In the genomic region with DNA sequence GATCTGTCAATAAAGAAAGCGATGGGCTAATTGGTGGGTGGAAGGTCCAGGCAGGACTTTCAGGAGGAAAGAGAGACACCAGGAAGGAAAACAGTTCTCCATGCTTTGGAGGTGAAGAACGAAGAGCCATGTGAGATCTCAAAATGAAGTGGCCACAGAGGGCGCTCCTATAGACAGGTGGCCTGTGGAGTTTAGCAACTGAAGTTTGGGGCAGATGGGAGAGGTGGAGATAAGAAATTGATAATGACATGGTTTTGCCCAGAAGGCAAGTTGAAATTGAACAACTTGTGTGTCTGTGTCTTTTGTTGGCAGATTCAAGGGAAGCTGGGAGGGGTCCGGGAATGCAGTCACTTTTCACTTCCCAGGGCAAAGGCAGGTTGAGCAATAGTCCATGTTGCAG, we compare ENCODE assay signal across 22 mouse cellular contexts.
A peak's percentile ranks its signal among the peaks of the same experiment; 100 is the strongest.
DNase-seq lines count a peak whose midpoint lies in the region; ATAC-seq and TF ChIP-seq lines count a peak whose summit lies in the region.
"Had no signal": no experiment of that assay in that cellular context is flagged by ENCODE, and none has a peak within 500 bp of the region (broad histone marks: within the 10 kb centered on the region; RNA-seq: fewer than 3 reads in every experiment).

No protein-coding gene starts in this region.

- peak; percentile 81 for TF ChIP-seq EP300 in liver, embryonic 14.5 days (IDR thresholded peaks at IDR 0.05; ENCODE audit: low read depth)
- no peak for TF ChIP-seq EP300 in lung, postnatal 0 days (IDR thresholded peaks at IDR 0.05)

- no peak overlapping the region for H3K4me2 ChIP-seq in liver, embryonic 14.5 days (ENCODE audit: low read depth)
- H3K4me2 ChIP-seq in lung, postnatal 0 days (replicated peaks; ENCODE audit: low read depth, low read length), result no peak overlapping the region
- H3K4me2 ChIP-seq: embryonic facial prominence, embryonic 13.5 days; heart, embryonic 11.5 days; hindbrain, embryonic 14.5 days had no signal

- H3K27me3 ChIP-seq in liver, embryonic 14.5 days (ENCODE audit: control insufficient read depth, insufficient read depth, low read length), result no peaks in the 10 kb centered on the region
- no peaks in the 10 kb centered on the region for H3K27me3 ChIP-seq in lung, postnatal 0 days (replicated peaks; ENCODE audit: insufficient read depth, low read length)
- H3K27me3 ChIP-seq: CH12.LX; embryonic facial prominence, embryonic 13.5 days had no signal

- TF ChIP-seq CTCF in liver, embryonic 14.5 days (IDR thresholded peaks at IDR 0.05; ENCODE audit: low read depth), result peak; percentile 61
- TF ChIP-seq CTCF in lung, postnatal 0 days (IDR thresholded peaks at IDR 0.05), result no peak

- no peaks in the 10 kb centered on the region for H3K36me3 ChIP-seq in liver, embryonic 14.5 days (replicated peaks; ENCODE audit: control insufficient read depth, insufficient read depth, low read depth)
- H3K36me3 ChIP-seq in lung, postnatal 0 days (ENCODE audit: insufficient read depth, low read length), result no peaks in the 10 kb centered on the region
- H3K36me3 ChIP-seq: embryonic facial prominence, embryonic 13.5 days; forebrain, embryonic 10.5 days; hindbrain, embryonic 10.5 days had no signal

- DNase-seq in c-Kit-positive CD71-positive TER-119-negative erythroid progenitor cells, embryonic 14.5 days (ENCODE audit: low read depth), result peak; percentile 54
- peak; percentile 72 for DNase-seq in liver
- DNase-seq in liver, embryonic 14.5 days (ENCODE audit: low read depth in 3 of 3, low spot score in 3 of 3), result peak; percentile 46 to 63 (median 48)
- DNase-seq in urinary bladder, postnatal 36 days (ENCODE audit: low spot score in 2 of 2), result no peak
- no peak for DNase-seq in heart, adult 11 months
- no peak for DNase-seq in lung, postnatal 0 days (ENCODE audit: low spot score)
- DNase-seq in retina, embryonic 14.5 days (ENCODE audit: low spot score), result no peak
- DNase-seq: adrenal gland, adult 2 months; adrenal gland, postnatal 25 days; cerebellum, adult 11-12 months; cerebellum, adult 9-10 months; cerebellum, postnatal 36 days; gastrocnemius, postnatal 10 days; heart, adult 2 months had no signal

- H3K4me3 ChIP-seq in liver, embryonic 14.5 days (ENCODE audit: insufficient read depth in 1 of 2, low read depth in 2 of 2, low read length in 2 of 2), result no peak overlapping the region
- no peak overlapping the region for H3K4me3 ChIP-seq in lung, postnatal 0 days (ENCODE audit: low read depth, low read length)
- H3K4me3 ChIP-seq: embryonic facial prominence, embryonic 13.5 days; forebrain, embryonic 10.5 days; heart, adult 2 months; hindbrain, embryonic 10.5 days had no signal

- H3K27ac ChIP-seq in liver, embryonic 14.5 days, result no peak overlapping the region
- no peak overlapping the region for H3K27ac ChIP-seq in lung, postnatal 0 days (ENCODE audit: low read length)
- H3K27ac ChIP-seq: embryonic facial prominence, embryonic 13.5 days; forebrain, embryonic 10.5 days; heart, adult 2 months; hindbrain, embryonic 10.5 days; hindbrain, embryonic 14.5 days had no signal

- ATAC-seq in liver, embryonic 14.5 days (ENCODE audit: insufficient read depth), result peak; percentile 76
- ATAC-seq in megakaryocyte progenitor cell, adult 5-6 weeks (replicated peaks; ENCODE audit: poor library complexity), result peak; percentile 61; the same call in 1 of the 2 replicates
- ATAC-seq in lung, postnatal 0 days, result no peak
- ATAC-seq: forebrain, embryonic 14.5 days had no signal

- H3K9me3 ChIP-seq in liver, embryonic 14.5 days (ENCODE audit: control insufficient read depth, low read length), result no peaks in the 10 kb centered on the region
- H3K9me3 ChIP-seq in lung, postnatal 0 days (ENCODE audit: low read length), result no peaks in the 10 kb centered on the region
- H3K9me3 ChIP-seq: embryonic facial prominence, embryonic 13.5 days; forebrain, embryonic 10.5 days; hindbrain, embryonic 10.5 days had no signal

- H3K4me1 ChIP-seq in liver, embryonic 14.5 days (replicated peaks; ENCODE audit: control insufficient read depth in 2 of 2, insufficient read depth in 2 of 2, low read length in 1 of 2), result peaks cover 4 to 5% of the 10 kb centered on the region in 2 experiments; a peak in 2 of 4 replicates
- no peaks in the 10 kb centered on the region for H3K4me1 ChIP-seq in lung, postnatal 0 days (ENCODE audit: insufficient read depth, low read depth, low read length)
- H3K4me1 ChIP-seq: embryonic facial prominence, embryonic 13.5 days; forebrain, embryonic 10.5 days; hindbrain, embryonic 10.5 days had no signal

- WGBS in liver, embryonic 14.5 days (ENCODE audit: insufficient replicate concordance), result 47% methylated on average over 4 of the region's 4 CpGs
- WGBS in lung, postnatal 0 days, result 89% methylated on average over 4 of the region's 4 CpGs

- H3K9ac ChIP-seq in liver, embryonic 14.5 days (replicated peaks), result no peak overlapping the region
- H3K9ac ChIP-seq in lung, postnatal 0 days (replicated peaks; ENCODE audit: low read depth), result no peak overlapping the region
- H3K9ac ChIP-seq: embryonic facial prominence, embryonic 13.5 days; hindbrain, embryonic 14.5 days had no signal

Comparison
In these comparisons a context has a peak if more than half of its experiments do, and no peak if none do; other contexts are left out.
1. DNase-seq: peak in c-Kit-positive CD71-positive TER-119-negative erythroid progenitor cells, embryonic 14.5 days (single experiment), liver (single experiment) and liver, embryonic 14.5 days (3 of 3); none in urinary bladder, postnatal 36 days (0 of 2), heart, adult 11 months (single experiment), lung, postnatal 0 days (single experiment) and retina, embryonic 14.5 days (single experiment).